Mouse (Mus musculus): ENCODE measurements around the gene Dpp9. TPM values are rescaled to one million over a fixed set of nuclear protein-coding genes. Genes with fewer than 3 reads are reported as not detected.
A peak's percentile ranks its signal among the peaks of the same experiment; 100 is the strongest.
"Not testable (repeated sequence)": the region's sequence is repeated elsewhere in the genome, so short reads cannot be mapped to it uniquely, and the experiment has no call there.

Dpp9 gene
- polyA plus RNA-seq, 1 experiment from 2014 or later, result 19.5 TPM

DNA sequence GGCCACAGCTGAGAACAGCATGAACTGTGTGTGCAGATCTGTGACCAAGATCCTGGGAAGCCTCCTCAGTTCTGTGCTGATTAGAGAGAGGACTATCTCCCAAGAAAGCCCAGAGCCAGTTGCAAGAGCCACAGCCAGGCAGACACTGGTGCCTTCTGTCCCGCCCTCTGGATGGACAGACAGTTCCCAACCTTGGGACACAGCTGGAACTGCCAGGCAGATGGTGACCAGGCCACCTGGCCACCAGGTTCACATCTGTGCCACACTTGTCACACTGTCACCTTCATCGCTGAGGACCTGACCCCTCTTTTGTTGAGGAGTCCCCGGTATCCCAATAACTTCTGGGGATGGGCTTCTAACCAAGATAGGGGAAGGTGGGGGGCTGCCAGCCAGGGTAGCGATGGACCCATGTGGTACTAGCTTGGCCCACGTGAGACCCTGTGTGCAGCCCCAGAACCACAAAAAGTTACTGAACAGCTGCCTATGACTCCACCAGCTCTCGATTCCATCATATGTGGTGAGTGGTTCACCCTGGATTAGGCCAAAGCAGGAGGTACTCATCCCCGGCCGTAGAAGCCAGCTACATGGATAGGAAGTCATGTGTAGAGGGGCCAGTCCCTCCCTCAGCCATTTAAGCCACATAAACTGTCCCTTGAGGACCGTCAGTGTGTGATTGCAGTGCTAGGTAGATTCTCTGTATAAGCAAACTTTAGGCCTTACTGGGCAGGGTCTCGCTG is 40.8 kb upstream of the Dpp9 start:
- WGBS, result 89% methylated on average over 10 of the region's 10 CpGs
- no peak for ATAC-seq (ENCODE audit: insufficient number of reproducible peaks, insufficient read depth, low FRiP score, low read depth)
- no peaks in the 10 kb centered on the region for H3K9me3 ChIP-seq (ENCODE audit: control insufficient read depth, low read length)
- peaks cover 45 to 58% of the 10 kb centered on the region in 2 experiments for H3K4me1 ChIP-seq (ENCODE audit: control insufficient read depth in 2 of 2, insufficient read depth in 2 of 2, low read length in 2 of 2)
- peak overlapping the region in 1 of 2 experiments; percentile 11; a peak in 1 of 4 replicates for H3K4me3 ChIP-seq (ENCODE audit: control insufficient read depth in 1 of 2, insufficient read depth in 1 of 2, low read depth in 1 of 2, low read length in 2 of 2)
- H3K36me3 ChIP-seq (ENCODE audit: control insufficient read depth, insufficient read depth, low read length), result peaks cover 52% of the 10 kb centered on the region
- peak overlapping the region; percentile 56; the same call in 1 of the 2 replicates for H3K9ac ChIP-seq (ENCODE audit: low read length)
- no peaks in the 10 kb centered on the region for H3K27me3 ChIP-seq (ENCODE audit: control insufficient read depth, insufficient read depth, low read length)
- peak overlapping the region; percentile 44 for H3K4me2 ChIP-seq (ENCODE audit: low read length)
- H3K27ac ChIP-seq (replicated peaks in 1 of 2; ENCODE audit: control insufficient read depth in 1 of 2, insufficient read depth in 1 of 2, low read depth in 2 of 2, low read length in 2 of 2), result no peak overlapping the region

DNA sequence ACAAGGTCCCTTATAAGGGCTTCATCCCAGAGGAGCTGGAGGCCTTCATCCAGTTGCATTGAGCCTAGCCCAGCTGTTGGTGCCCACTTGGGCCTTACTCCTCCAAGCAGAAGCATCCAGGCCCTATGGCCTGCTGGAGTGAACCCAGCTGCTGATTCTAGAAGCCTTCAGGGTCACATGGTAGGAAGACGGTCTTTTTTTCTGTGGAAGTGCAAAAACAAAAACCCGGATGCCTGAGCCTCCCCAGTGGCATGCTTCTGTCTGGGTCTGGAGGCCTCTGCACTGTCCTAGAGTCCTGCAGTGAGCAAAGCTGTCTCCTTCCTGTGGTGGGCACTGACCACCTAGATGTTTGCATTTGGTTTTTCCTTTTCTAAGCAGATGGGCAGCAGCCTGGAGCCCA is 40.1 kb upstream of the Dpp9 start:
- 55% methylated on average over 2 of the region's 2 CpGs for WGBS
- H3K4me3 ChIP-seq (ENCODE audit: control insufficient read depth in 1 of 2, insufficient read depth in 1 of 2, low read depth in 1 of 2, low read length in 2 of 2), result peak overlapping the region in 1 of 2 experiments; percentile 11; a peak in 1 of 4 replicates

GRCm38 (mm10) chr17:56258269-56258668 is 39.6 kb upstream of the Dpp9 start:
- H3K4me1 ChIP-seq (ENCODE audit: control insufficient read depth in 2 of 2, insufficient read depth in 2 of 2, low read length in 2 of 2), result peaks cover 43 to 58% of the 10 kb centered on the region in 2 experiments
- not testable (repeated sequence) for H3K27me3 ChIP-seq (ENCODE audit: control insufficient read depth, insufficient read depth, low read length); H3K27ac ChIP-seq (replicated peaks in 1 of 2; ENCODE audit: control insufficient read depth in 1 of 2, insufficient read depth in 1 of 2, low read depth in 2 of 2, low read length in 2 of 2); H3K4me3 ChIP-seq (ENCODE audit: control insufficient read depth in 1 of 2, insufficient read depth in 1 of 2, low read depth in 1 of 2, low read length in 2 of 2); ATAC-seq (ENCODE audit: insufficient number of reproducible peaks, insufficient read depth, low FRiP score, low read depth); H3K9me3 ChIP-seq (ENCODE audit: control insufficient read depth, low read length); H3K9ac ChIP-seq (ENCODE audit: low read length)
- peak overlapping the region; percentile 94 for H3K4me2 ChIP-seq (ENCODE audit: low read length)
- H3K36me3 ChIP-seq (ENCODE audit: control insufficient read depth, insufficient read depth, low read length), result peaks cover 52% of the 10 kb centered on the region
- WGBS, result 93% methylated on average over 19 of the region's 19 CpGs

More for the DNA sequence above, 40.1 kb upstream of the Dpp9 start:
- Histone ChIP-seq H3K4me1 (ENCODE audit: control insufficient read depth in 2 of 2, insufficient read depth in 2 of 2, low read length in 2 of 2) (peaks cover 44 to 58% of the 10 kb centered on the region in 2 experiments), H3K4me2 (ENCODE audit: low read length) (peak overlapping the region; percentile 44), H3K36me3 (ENCODE audit: control insufficient read depth, insufficient read depth, low read length) (peaks cover 52% of the 10 kb centered on the region), H3K9ac (ENCODE audit: low read length) (peak overlapping the region; percentile 3; the same call in 1 of the 2 replicates)
- H3K27me3 ChIP-seq (ENCODE audit: control insufficient read depth, insufficient read depth, low read length); ATAC-seq (ENCODE audit: insufficient number of reproducible peaks, insufficient read depth, low FRiP score, low read depth); H3K27ac ChIP-seq (replicated peaks in 1 of 2; ENCODE audit: control insufficient read depth in 1 of 2, insufficient read depth in 1 of 2, low read depth in 2 of 2, low read length in 2 of 2); H3K9me3 ChIP-seq (ENCODE audit: control insufficient read depth, low read length): not testable (repeated sequence)

DNA sequence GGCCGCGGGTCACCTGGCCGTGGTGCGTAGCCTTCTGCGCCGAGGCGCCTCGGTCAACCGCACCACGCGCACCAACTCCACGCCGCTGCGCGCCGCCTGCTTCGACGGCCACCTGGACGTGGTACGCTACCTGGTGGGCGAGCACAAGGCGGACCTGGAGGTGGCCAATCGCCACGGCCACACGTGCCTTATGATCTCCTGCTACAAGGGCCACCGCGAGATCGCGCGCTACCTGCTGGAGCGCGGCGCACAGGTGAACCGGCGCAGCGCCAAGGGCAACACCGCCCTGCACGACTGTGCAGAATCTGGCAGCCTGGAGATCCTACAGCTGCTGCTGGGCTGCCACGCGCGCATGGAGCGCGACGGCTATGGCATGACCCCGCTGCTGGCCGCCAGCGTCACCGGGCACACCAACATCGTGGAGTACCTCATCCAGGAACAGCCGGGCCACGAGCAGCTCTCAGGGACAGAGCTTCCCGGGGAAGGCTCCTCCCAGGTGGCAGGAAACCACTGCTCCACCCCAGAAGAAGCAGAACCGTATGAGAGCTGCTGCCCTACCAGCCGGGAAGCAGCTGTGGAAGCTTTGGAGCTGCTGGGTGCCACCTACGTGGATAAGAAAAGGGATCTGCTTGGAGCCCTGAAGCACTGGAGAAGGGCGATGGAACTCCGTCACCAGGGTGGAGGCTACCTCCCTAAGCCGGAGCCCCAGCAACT is 38.6 kb upstream of the Dpp9 start:
- Histone ChIP-seq H3K4me3 (ENCODE audit: control insufficient read depth in 1 of 2, insufficient read depth in 1 of 2, low read depth in 1 of 2, low read length in 2 of 2) (peak overlapping the region; percentile 63), H3K36me3 (ENCODE audit: control insufficient read depth, insufficient read depth, low read length) (peaks cover 48% of the 10 kb centered on the region), H3K4me1 (ENCODE audit: control insufficient read depth in 2 of 2, insufficient read depth in 2 of 2, low read length in 2 of 2) (peaks cover 35 to 50% of the 10 kb centered on the region in 2 experiments), H3K27ac (replicated peaks in 1 of 2; ENCODE audit: control insufficient read depth in 1 of 2, insufficient read depth in 1 of 2, low read depth in 2 of 2, low read length in 2 of 2) (peak overlapping the region; percentile 58 to 89; a peak in 3 of 4 replicates), H3K27me3 (ENCODE audit: control insufficient read depth, insufficient read depth, low read length) (no peaks in the 10 kb centered on the region), H3K4me2 (ENCODE audit: low read length) (peak overlapping the region; percentile 94), H3K9ac (ENCODE audit: low read length) (peak overlapping the region; percentile 81), H3K9me3 (ENCODE audit: control insufficient read depth, low read length) (no peaks in the 10 kb centered on the region)
- WGBS, result 11% methylated on average over 36 of the region's 58 CpGs
- ATAC-seq (ENCODE audit: insufficient number of reproducible peaks, insufficient read depth, low FRiP score, low read depth), result no peak

- Histone ChIP-seq H3K9ac (ENCODE audit: low read length) (peak within 1 kb of the TSS; percentile 81), H3K4me2 (ENCODE audit: low read length) (peak within 1 kb of the TSS; percentile 94), H3K9me3 (ENCODE audit: control insufficient read depth, low read length) (no peaks in the 10 kb centered on the region), H3K4me3 (ENCODE audit: control insufficient read depth in 1 of 2, insufficient read depth in 1 of 2, low read depth in 1 of 2, low read length in 2 of 2) (peak within 1 kb of the TSS; percentile 63), H3K36me3 (ENCODE audit: control insufficient read depth, insufficient read depth, low read length) (peaks cover 38% of the 10 kb centered on the region), H3K4me1 (ENCODE audit: control insufficient read depth in 2 of 2, insufficient read depth in 2 of 2, low read length in 2 of 2) (peaks cover 27 to 40% of the 10 kb centered on the region in 2 experiments), H3K27ac (replicated peaks in 1 of 2; ENCODE audit: control insufficient read depth in 1 of 2, insufficient read depth in 1 of 2, low read depth in 2 of 2, low read length in 2 of 2) (peak within 1 kb of the TSS; percentile 93 to 96), H3K27me3 (ENCODE audit: control insufficient read depth, insufficient read depth, low read length) (no peaks in the 10 kb centered on the region)
- under 1% methylated on average over 28 of the region's 28 CpGs for WGBS
- peak; percentile 86 for ATAC-seq (ENCODE audit: insufficient number of reproducible peaks, insufficient read depth, low FRiP score, low read depth)
These were observed 37.7 kb upstream of the Dpp9 start, which contains the start of gene Fem1a for GRCm38 (mm10) chr17:56256239-56256881. Gene Fem1a (plus strand): TSS chr17:56256810.

- under 1% methylated on average over 32 of the region's 32 CpGs for WGBS
- Histone ChIP-seq H3K4me2 (ENCODE audit: low read length) (peak overlapping the region; percentile 94), H3K4me3 (ENCODE audit: control insufficient read depth in 1 of 2, insufficient read depth in 1 of 2, low read depth in 1 of 2, low read length in 2 of 2) (peak overlapping the region; percentile 58 to 63), H3K9me3 (ENCODE audit: control insufficient read depth, low read length) (no peaks in the 10 kb centered on the region), H3K27me3 (ENCODE audit: control insufficient read depth, insufficient read depth, low read length) (no peaks in the 10 kb centered on the region), H3K27ac (replicated peaks in 1 of 2; ENCODE audit: control insufficient read depth in 1 of 2, insufficient read depth in 1 of 2, low read depth in 2 of 2, low read length in 2 of 2) (peak overlapping the region; percentile 93 to 96), H3K36me3 (ENCODE audit: control insufficient read depth, insufficient read depth, low read length) (peaks cover 33% of the 10 kb centered on the region), H3K4me1 (ENCODE audit: control insufficient read depth in 2 of 2, insufficient read depth in 2 of 2, low read length in 2 of 2) (peaks cover 25 to 35% of the 10 kb centered on the region in 2 experiments), H3K9ac (ENCODE audit: low read length) (peak overlapping the region; percentile 68)
- ATAC-seq (ENCODE audit: insufficient number of reproducible peaks, insufficient read depth, low FRiP score, low read depth), result peak; percentile 86
These were observed 37.1 kb upstream of the Dpp9 start for GRCm38 (mm10) chr17:56255863-56256238.

DNA sequence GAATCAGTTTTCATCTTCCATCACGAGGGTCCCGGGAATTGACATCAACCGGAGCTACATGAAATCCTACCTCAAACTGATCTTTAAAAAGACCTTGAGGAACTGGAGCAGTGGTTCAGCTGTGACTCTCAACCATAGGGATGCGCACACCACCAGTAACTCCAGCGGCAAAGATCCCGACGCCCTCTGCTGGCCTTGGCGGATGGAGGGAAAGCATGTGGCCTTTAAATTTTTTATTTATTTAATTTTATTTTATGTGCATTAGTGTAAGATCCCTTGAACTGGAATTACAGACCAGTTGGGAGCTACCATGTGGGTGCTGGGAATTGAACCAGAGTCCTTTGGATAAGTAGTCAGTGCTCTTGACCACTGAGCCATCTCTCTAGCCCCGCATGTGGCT is 36.7 kb upstream of the Dpp9 start:
- Histone ChIP-seq H3K9ac (ENCODE audit: low read length) (0 out of 2 replicates have a peak overlapping the region, but pooled peaks have one; percentile 41), H3K27ac (replicated peaks in 1 of 2; ENCODE audit: control insufficient read depth in 1 of 2, insufficient read depth in 1 of 2, low read depth in 2 of 2, low read length in 2 of 2) (0 out of 4 replicates have a peak overlapping the region, but pooled peaks of 1 of the 2 experiments have one; percentile 33), H3K4me3 (ENCODE audit: control insufficient read depth in 1 of 2, insufficient read depth in 1 of 2, low read depth in 1 of 2, low read length in 2 of 2) (peak overlapping the region in 1 of 2 experiments; percentile 63; a peak in 1 of 4 replicates), H3K27me3 (ENCODE audit: control insufficient read depth, insufficient read depth, low read length) (no peaks in the 10 kb centered on the region), H3K4me1 (ENCODE audit: control insufficient read depth in 2 of 2, insufficient read depth in 2 of 2, low read length in 2 of 2) (peaks cover 22 to 31% of the 10 kb centered on the region in 2 experiments), H3K4me2 (ENCODE audit: low read length) (peak overlapping the region; percentile 94), H3K36me3 (ENCODE audit: control insufficient read depth, insufficient read depth, low read length) (peaks cover 29% of the 10 kb centered on the region), H3K9me3 (ENCODE audit: control insufficient read depth, low read length) (no peaks in the 10 kb centered on the region)
- WGBS, result 18% methylated on average over 9 of the region's 9 CpGs
- ATAC-seq (ENCODE audit: insufficient number of reproducible peaks, insufficient read depth, low FRiP score, low read depth), result no peak
